Mouse (Mus musculus) midbrain, embryonic 16.5 days (tissue): ENCODE results near the gene Hist1h3a. TPM values are rescaled to one million over a fixed set of nuclear protein-coding genes. Genes with fewer than 3 reads are reported as not detected.
"Not testable (repeated sequence)": the region's sequence is repeated elsewhere in the genome, so short reads cannot be mapped to it uniquely, and the experiment has no call there.

Source experiments
- ATAC-seq: fragments of 200-750 bp; cut with Nextera tagmentation; 2 replicates; pipeline ENCODE4 v1.8.0; 2017; ENCODE audit warnings: moderate TSS enrichment
- H3K27ac ChIP-seq: fragments of 300-500 bp; sonication (generic); 2 replicates; pipeline ENCODE4 v1.5.1; 2014; ENCODE audit warnings: mild to moderate bottlenecking, low read length, mixed read lengths
- H3K27me3 ChIP-seq: fragments of 300-500 bp; sonication (generic); 2 replicates; pipeline ENCODE4 v1.6.1; 2014; ENCODE audit warnings: low read depth, low read length, mixed read lengths; ENCODE audit not compliant: control insufficient read depth, insufficient read depth
- H3K36me3 ChIP-seq: fragments of 300-500 bp; sonication (generic); 2 replicates; pipeline ENCODE4 v1.6.1; 2014; ENCODE audit warnings: mild to moderate bottlenecking, low read length, moderate library complexity, mixed read lengths; ENCODE audit not compliant: control insufficient read depth, insufficient read depth
- H3K4me1 ChIP-seq: fragments of 300-500 bp; sonication (generic); 2 replicates; pipeline ENCODE4 v1.6.1; 2014; ENCODE audit warnings: mild to moderate bottlenecking, low read length, mixed read lengths; ENCODE audit not compliant: control insufficient read depth, insufficient read depth
- H3K4me2 ChIP-seq: fragments of 300-500 bp; sonication (generic); 2 replicates; pipeline ENCODE4 v1.6.1; 2014; ENCODE audit warnings: mild to moderate bottlenecking, low read length, mixed read lengths
- H3K4me3 ChIP-seq: fragments of 300-500 bp; sonication (generic); 2 replicates; pipeline ENCODE4 v1.5.1; 2014; ENCODE audit warnings: low read depth, mild to moderate bottlenecking, low read length, moderate library complexity, mixed read lengths
- H3K9ac ChIP-seq: fragments of 300-500 bp; sonication (generic); 2 replicates; pipeline ENCODE4 v1.6.1; 2014; ENCODE audit warnings: low read depth, low read length, mixed read lengths
- H3K9me3 ChIP-seq: fragments of 300-500 bp; sonication (generic); replicated peaks from 2 replicates; pipeline ENCODE4 v1.6.1; 2014; ENCODE audit warnings: mild to moderate bottlenecking, low read length, mixed read lengths; ENCODE audit not compliant: control insufficient read depth, poor library complexity, severe bottlenecking
- WGBS: fragments of 180-500 bp; shearing (Covaris S2); extraction: QIAGEN DNeasy Blood & Tissue Kit; methylation state at CpG from one replicate; pipeline ENCODE4 v1.1.7; 2014; 5-methylcytosine and 5-hydroxymethylcytosine counted together
- microRNA-seq: library from miRNA; unstranded; fragments of <30 nt; microRNA quantifications from one replicate; pipeline ENCODE4, GENCODE M21; 2017
- polyA plus RNA-seq: library from polyadenylated mRNA; unstranded; fragments of >200 nt; fragmentation: Nextera tagmentation; extraction: Ambion mirVana; gene quantifications from 2 replicates; pipeline ENCODE4 v1.2.1, GENCODE M21; 2015

Gene Hist1h3a
- polyA plus RNA-seq, 1 experiment from 2014 or later = 0.40 TPM

GRCm38 (mm10) chr13:23728472-23729191 lies 33.6 kb downstream of the Hist1h3a start:
- Histone ChIP-seq H3K4me3 (no peak overlapping the region), H3K9ac (no peak overlapping the region), H3K27ac (no peak overlapping the region), H3K9me3 (no peaks in the 10 kb centered on the region), H3K4me2 (no peak overlapping the region), H3K36me3 (no peaks in the 10 kb centered on the region), H3K27me3 (no peaks in the 10 kb centered on the region), H3K4me1 (no peaks in the 10 kb centered on the region)
- WGBS = 89% methylated on average over 18 of the region's 18 CpGs
- ATAC-seq = no peak

DNA sequence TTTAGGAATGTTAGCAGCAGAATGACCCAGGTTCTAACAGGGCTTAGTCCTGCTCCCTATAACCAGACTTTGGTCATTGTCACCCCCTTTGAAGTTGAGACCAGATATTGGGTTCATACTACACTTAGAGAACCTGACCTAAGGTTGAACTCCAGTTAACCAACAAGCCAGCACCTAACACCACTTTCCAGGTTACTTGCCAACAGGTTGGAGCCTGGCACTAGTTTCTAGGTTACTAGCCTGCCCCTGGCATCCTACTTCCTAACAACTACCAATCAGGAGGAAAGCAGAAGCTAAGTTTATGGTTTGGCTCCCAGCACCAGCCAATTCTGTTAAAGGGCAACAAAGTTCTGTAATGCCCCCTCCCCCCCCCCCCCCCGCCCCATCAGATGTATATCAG lies 37.0 kb downstream of the Hist1h3a start:
- H3K27me3 ChIP-seq = no peaks in the 10 kb centered on the region
- H3K9me3 ChIP-seq = no peaks in the 10 kb centered on the region
- WGBS = 60% methylated on average over 1 of the region's 1 CpGs
- no peaks in the 10 kb centered on the region for H3K4me1 ChIP-seq
- H3K36me3 ChIP-seq = no peaks in the 10 kb centered on the region
- no peak overlapping the region for H3K9ac ChIP-seq
- no peak overlapping the region for H3K4me2 ChIP-seq
- ATAC-seq = no peak
- no peak overlapping the region for H3K4me3 ChIP-seq
- H3K27ac ChIP-seq = no peak overlapping the region

- Histone ChIP-seq H3K27ac (no peak overlapping the region), H3K4me2 (no peak overlapping the region), H3K9ac (no peak overlapping the region), H3K4me1 (no peaks in the 10 kb centered on the region), H3K36me3 (no peaks in the 10 kb centered on the region), H3K4me3 (no peak overlapping the region), H3K27me3 (no peaks in the 10 kb centered on the region), H3K9me3 (no peaks in the 10 kb centered on the region)
- 83% methylated on average over 4 of the region's 4 CpGs for WGBS
- no peak for ATAC-seq
Observed at GRCm38 (mm10) chr13:23724239-23724638, 37.9 kb downstream of the Hist1h3a start.

DNA sequence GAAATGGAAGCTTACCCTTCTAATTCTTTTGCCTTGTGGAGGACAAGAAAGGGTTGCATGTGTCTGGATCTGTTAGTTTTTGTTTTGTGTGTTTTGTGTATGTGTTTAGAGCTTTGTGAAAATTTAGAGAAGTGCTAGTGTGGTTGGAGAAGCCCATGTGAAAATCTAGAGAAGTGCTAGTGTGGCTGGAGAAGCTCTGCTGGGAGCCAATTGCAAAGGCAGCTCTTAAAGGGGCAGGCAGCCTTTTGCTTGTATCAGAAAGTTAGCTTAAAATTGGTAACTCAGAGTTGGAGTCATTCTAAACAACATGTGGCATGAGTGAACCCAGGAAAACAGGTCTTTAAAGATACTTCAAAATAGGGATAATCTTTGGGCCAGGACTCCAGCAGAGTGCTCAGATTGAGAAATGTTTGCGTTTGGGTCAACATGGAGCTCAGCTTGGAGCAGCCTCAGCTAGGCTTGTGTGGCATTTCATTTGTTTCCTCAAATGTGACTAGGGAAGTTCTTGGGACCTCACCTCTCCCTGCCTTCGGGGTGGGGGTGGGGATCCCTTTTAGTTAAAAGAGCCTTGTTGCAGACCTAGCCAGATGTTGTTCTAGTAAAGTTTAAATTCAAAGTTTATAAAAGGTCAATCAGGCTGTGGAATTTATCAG lies 44.5 kb downstream of the Hist1h3a start:
- H3K27ac ChIP-seq, ATAC-seq, H3K4me3 ChIP-seq, H3K9me3 ChIP-seq, H3K4me1 ChIP-seq, H3K4me2 ChIP-seq, H3K27me3 ChIP-seq, H3K9ac ChIP-seq, H3K36me3 ChIP-seq: not testable (repeated sequence)
- WGBS = 19% methylated on average over 2 of the region's 2 CpGs

- ATAC-seq = no peak
- no peak overlapping the region for H3K27ac ChIP-seq
- no peak overlapping the region for H3K4me3 ChIP-seq
- WGBS = 57% methylated on average over 11 of the region's 11 CpGs
- H3K36me3 ChIP-seq = no peaks in the 10 kb centered on the region
- no peaks in the 10 kb centered on the region for H3K4me1 ChIP-seq
- H3K4me2 ChIP-seq = no peak overlapping the region
- H3K27me3 ChIP-seq = no peaks in the 10 kb centered on the region
- H3K9me3 ChIP-seq = no peaks in the 10 kb centered on the region
- no peak overlapping the region for H3K9ac ChIP-seq
Observed at GRCm38 (mm10) chr13:23717176-23717575, 45.0 kb downstream of the Hist1h3a start.

DNA sequence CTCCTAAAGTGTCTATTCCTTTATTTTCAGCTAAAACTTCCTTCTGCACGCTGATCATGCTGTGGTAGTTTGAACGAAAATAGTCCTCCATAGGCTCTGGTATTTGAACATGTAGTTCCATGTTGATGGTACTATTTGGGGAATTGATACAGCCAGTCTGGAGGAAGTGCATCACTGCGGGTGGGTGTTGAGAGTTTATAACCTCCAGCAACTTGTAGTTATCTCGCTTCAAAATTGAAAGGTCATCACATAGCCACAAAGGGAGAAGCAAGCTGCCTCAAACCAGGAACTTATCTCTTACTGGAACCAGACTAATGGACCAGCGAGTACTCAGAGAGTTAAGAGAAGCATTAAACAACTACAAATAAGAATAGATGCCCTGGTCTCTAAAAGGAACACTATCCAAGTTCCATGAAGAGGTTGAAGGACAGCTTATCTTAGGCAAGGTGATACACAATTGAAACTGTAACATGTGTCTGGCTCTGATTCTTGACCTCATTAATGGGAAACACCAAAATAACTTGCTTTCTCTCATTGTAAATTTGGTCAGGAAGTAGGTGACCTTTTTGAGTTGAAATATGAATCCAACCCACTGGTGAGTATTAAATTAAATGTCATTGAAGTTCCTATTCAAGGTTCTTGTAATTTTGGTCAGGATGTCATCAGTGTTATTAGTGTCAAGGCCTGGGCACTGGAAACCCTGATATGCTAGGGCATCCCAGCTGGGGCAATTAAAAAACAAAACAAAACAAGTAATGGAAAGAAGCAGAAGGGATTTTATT lies 45.7 kb downstream of the Hist1h3a start:
- Histone ChIP-seq H3K4me3 (no peak overlapping the region), H3K36me3 (no peaks in the 10 kb centered on the region), H3K9ac (no peak overlapping the region), H3K4me1 (no peaks in the 10 kb centered on the region), H3K27ac (no peak overlapping the region), H3K27me3 (no peaks in the 10 kb centered on the region), H3K9me3 (no peaks in the 10 kb centered on the region), H3K4me2 (no peak overlapping the region)
- ATAC-seq = no peak
- WGBS = 90% methylated on average over 5 of the region's 5 CpGs

Small RNAs within 50 kb of the gene (microRNA-seq; reads per million reads assigned to microRNA genes)
- not detected for gene Gm44314
- not detected for gene Gm44484

Other genes starting within 250 kb of the Hist1h3a start
- 1.5 and 3.0 TPM in 2 replicates for gene Hist1h4h, start 231.3 kb downstream of the Hist1h3a start, polyA plus RNA-seq
- gene Hist1h2af, start 228.5 kb downstream of the Hist1h3a start, polyA plus RNA-seq = not detected in 2 replicates
- not detected in 2 replicates for gene Hist1h3g, start 227.0 kb downstream of the Hist1h3a start, polyA plus RNA-seq
- gene Hist1h2bh, start 219.0 kb downstream of the Hist1h3a start, polyA plus RNA-seq = 0.27 TPM in 1 of 2 replicates, not detected in the other
- gene Hist1h3f, start 218.3 kb downstream of the Hist1h3a start, polyA plus RNA-seq = not detected in 2 replicates
- gene Hist1h4f, start 210.7 kb downstream of the Hist1h3a start, polyA plus RNA-seq = not detected in 2 replicates
- 0.07 TPM in 1 of 2 replicates, not detected in the other for gene Hist1h1d, start 209.1 kb downstream of the Hist1h3a start, polyA plus RNA-seq
- gene Hist1h3e, start 200.0 kb downstream of the Hist1h3a start, polyA plus RNA-seq = 1.0 and 1.4 TPM in 2 replicates
- gene Hist1h2ae, start 191.2 kb downstream of the Hist1h3a start, polyA plus RNA-seq = 7.7 and 11.6 TPM in 2 replicates
- gene Hist1h2bg, start 191.0 kb downstream of the Hist1h3a start, polyA plus RNA-seq = 0.36 and 0.86 TPM in 2 replicates
- gene Hist1h2bf, start 188.2 kb downstream of the Hist1h3a start, polyA plus RNA-seq = not detected in 2 replicates
- gene Hist1h2ad, start 188.0 kb downstream of the Hist1h3a start, polyA plus RNA-seq = not detected in 2 replicates
- 0.53 and 0.60 TPM in 2 replicates for gene Hist1h3d, start 186.6 kb downstream of the Hist1h3a start, polyA plus RNA-seq
- gene Hist1h4d, start 180.8 kb downstream of the Hist1h3a start, polyA plus RNA-seq = 21.8 and 27.6 TPM in 2 replicates
- gene Hist1h2be, start 141.3 kb downstream of the Hist1h3a start, polyA plus RNA-seq = 1.0 and 1.4 TPM in 2 replicates
- 3.3 and 4.4 TPM in 2 replicates for gene Hist1h1e, start 139.8 kb downstream of the Hist1h3a start, polyA plus RNA-seq
- 0.23 and 0.32 TPM in 2 replicates for gene Hist1h2ac, start 78.4 kb downstream of the Hist1h3a start, polyA plus RNA-seq
- gene Hist1h2bc, start 78.2 kb downstream of the Hist1h3a start, polyA plus RNA-seq = 14.9 and 17.1 TPM in 2 replicates
- not detected in 2 replicates for gene Hist1h1t, start 66.6 kb downstream of the Hist1h3a start, polyA plus RNA-seq
- gene Hist1h4c, start 63.9 kb downstream of the Hist1h3a start, polyA plus RNA-seq = 1.8 and 3.2 TPM in 2 replicates
- 2.8 and 3.8 TPM in 2 replicates for gene Hfe, start 51.5 kb downstream of the Hist1h3a start, polyA plus RNA-seq
- gene Hist1h1c, start 23.6 kb downstream of the Hist1h3a start, polyA plus RNA-seq = 7.1 and 8.7 TPM in 2 replicates
- gene Hist1h3c, start 16.8 kb downstream of the Hist1h3a start, polyA plus RNA-seq = 0.76 TPM in 1 of 2 replicates, not detected in the other
- not detected in 2 replicates for gene Hist1h2bb, start 15.7 kb downstream of the Hist1h3a start, polyA plus RNA-seq
- gene Hist1h2ab, start 11.3 kb downstream of the Hist1h3a start, polyA plus RNA-seq = 1.1 and 6.2 TPM in 2 replicates
- 0.89 and 1.1 TPM in 2 replicates for gene Hist1h3b, start 10.1 kb downstream of the Hist1h3a start, polyA plus RNA-seq
- 0.98 and 1.8 TPM in 2 replicates for gene Hist1h4b, start 5.4 kb downstream of the Hist1h3a start, polyA plus RNA-seq
- 0.47 and 0.72 TPM in 2 replicates for gene Hist1h4a, start 1.2 kb downstream of the Hist1h3a start, polyA plus RNA-seq
- 0.30 TPM in 1 of 2 replicates, not detected in the other for gene Hist1h1a, start 1.3 kb upstream of the Hist1h3a start, polyA plus RNA-seq
- gene Trim38, start 7.5 kb upstream of the Hist1h3a start, polyA plus RNA-seq = not detected in 2 replicates
- gene Slc17a2, start 44.6 kb upstream of the Hist1h3a start, polyA plus RNA-seq = not detected in 2 replicates
- not detected in 2 replicates for gene Slc17a3, start 77.0 kb upstream of the Hist1h3a start, polyA plus RNA-seq
- not detected in 2 replicates for gene Slc17a1, start 105.4 kb upstream of the Hist1h3a start, polyA plus RNA-seq
- gene Slc17a4, start 152.6 kb upstream of the Hist1h3a start, polyA plus RNA-seq = not detected in 2 replicates
- gene Hist1h2ba, start 171.8 kb upstream of the Hist1h3a start, polyA plus RNA-seq = not detected in 2 replicates
- gene Hist1h2aa, start 172.1 kb upstream of the Hist1h3a start, polyA plus RNA-seq = not detected in 2 replicates
- 1.3 and 2.6 TPM in 2 replicates for gene Scgn, start 228.8 kb upstream of the Hist1h3a start, polyA plus RNA-seq